Mouse (Mus musculus): Measurements from ENCODE around the gene Rbm47.

The Rbm47 gene

GRCm38 (mm10) chr5:66165748-66166147, 7.2 kb downstream of the Rbm47 start:
- no peak for DNase-seq (ENCODE audit: extremely low spot score, low spot score)

GRCm38 (mm10) chr5:66156431-66156962, 16.4 kb downstream of the Rbm47 start:
- no peak for DNase-seq (ENCODE audit: extremely low spot score, low spot score)

- DNase-seq (ENCODE audit: extremely low spot score, low spot score): no peak
Observed at GRCm38 (mm10) chr5:66154616-66155015, 18.3 kb downstream of the Rbm47 start.

- no peak for DNase-seq (ENCODE audit: extremely low spot score, low spot score)
Observed at GRCm38 (mm10) chr5:66153486-66153885, 19.4 kb downstream of the Rbm47 start.

- DNase-seq (ENCODE audit: extremely low spot score, low spot score): peak; percentile 62
Observed at GRCm38 (mm10) chr5:66151301-66152188, 21.4 kb downstream of the Rbm47 start.

GRCm38 (mm10) chr5:66150706-66151300, 22.1 kb downstream of the Rbm47 start:
- peak; percentile 72 for DNase-seq (ENCODE audit: extremely low spot score, low spot score)

- DNase-seq (ENCODE audit: extremely low spot score, low spot score): no peak
Observed at GRCm38 (mm10) chr5:66150106-66150705, 22.7 kb downstream of the Rbm47 start.

GRCm38 (mm10) chr5:66149571-66149970, 23.3 kb downstream of the Rbm47 start:
- DNase-seq (ENCODE audit: extremely low spot score, low spot score): no peak

GRCm38 (mm10) chr5:66149111-66149510, 23.8 kb downstream of the Rbm47 start:
- DNase-seq (ENCODE audit: extremely low spot score, low spot score): no peak

GRCm38 (mm10) chr5:66147313-66147712, 25.6 kb downstream of the Rbm47 start:
- no peak for DNase-seq (ENCODE audit: extremely low spot score, low spot score)

- DNase-seq (ENCODE audit: extremely low spot score, low spot score): no peak
Observed at GRCm38 (mm10) chr5:66145583-66145982, 27.3 kb downstream of the Rbm47 start.

- DNase-seq (ENCODE audit: extremely low spot score, low spot score): no peak
Observed at GRCm38 (mm10) chr5:66143093-66144032, 29.6 kb downstream of the Rbm47 start.

- DNase-seq (ENCODE audit: extremely low spot score, low spot score): no peak
Observed at GRCm38 (mm10) chr5:66141474-66141873, 31.4 kb downstream of the Rbm47 start.

- DNase-seq (ENCODE audit: extremely low spot score, low spot score): no peak
Observed at GRCm38 (mm10) chr5:66139634-66140295, 33.2 kb downstream of the Rbm47 start.

GRCm38 (mm10) chr5:66139171-66139570, 33.7 kb downstream of the Rbm47 start:
- DNase-seq (ENCODE audit: extremely low spot score, low spot score): no peak

GRCm38 (mm10) chr5:66138597-66138996, 34.3 kb downstream of the Rbm47 start:
- no peak for DNase-seq (ENCODE audit: extremely low spot score, low spot score)

- DNase-seq (ENCODE audit: extremely low spot score, low spot score): no peak
Observed at GRCm38 (mm10) chr5:66137250-66137649, 35.7 kb downstream of the Rbm47 start.

GRCm38 (mm10) chr5:66135853-66136210, 37.1 kb downstream of the Rbm47 start:
- DNase-seq (ENCODE audit: extremely low spot score, low spot score): no peak

GRCm38 (mm10) chr5:66135161-66135852, 37.6 kb downstream of the Rbm47 start:
- no peak for DNase-seq (ENCODE audit: extremely low spot score, low spot score)

- DNase-seq (ENCODE audit: extremely low spot score, low spot score): no peak
Observed at GRCm38 (mm10) chr5:66134578-66134977, 38.3 kb downstream of the Rbm47 start.

All from neural tube, embryonic 10.5 days (tissue).